Mouse (Mus musculus): Measurements from ENCODE around the gene Cubn.

DNA sequence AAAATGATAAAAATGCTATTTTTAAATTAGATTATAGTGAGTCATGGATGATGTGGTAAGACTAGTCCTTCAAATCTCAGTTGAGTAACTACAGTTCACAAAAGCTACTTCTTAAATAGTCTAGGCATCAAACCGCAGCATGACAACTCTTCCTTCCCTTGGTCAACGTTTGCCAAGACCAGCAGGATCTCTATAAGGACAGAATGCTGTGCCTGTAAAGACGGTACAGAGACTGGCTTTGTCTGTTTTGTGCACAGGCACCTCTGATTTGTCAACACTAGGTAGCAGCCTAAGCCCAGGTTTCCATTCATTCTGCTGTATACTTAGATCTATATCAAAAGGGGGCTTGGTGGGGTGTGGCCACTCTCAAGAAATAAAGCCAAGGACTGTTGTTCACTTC lies 192.6 kb downstream of the Cubn start:
- TF ChIP-seq POLR2A (IDR thresholded peaks at IDR 0.05; ENCODE audit: low read depth, low read length) (no peak), CTCF (IDR thresholded peaks at IDR 0.05; ENCODE audit: extremely low read depth, insufficient read depth, insufficient read length, insufficient replicate concordance) (0 out of 2 replicates have a peak, but pooled peaks have one; percentile 15)

All from spleen, adult 2 months (tissue).